Mouse (Mus musculus) common myeloid progenitor, adult 5-6 weeks (primary cell): ENCODE measurements at regions not wholly inside any gene's neighbourhood (a gene's known extent, or its start where the extent isn't known, plus 50 kb on each side); places are given as distances from the start of the nearest gene placed in this dataset.
"Not testable (repeated sequence)": the region's sequence is repeated elsewhere in the genome, so short reads cannot be mapped to it uniquely, and the experiment has no call there.

ENCODE experiments used
- ATAC-seq: replicated peaks from 2 replicates; pipeline ENCODE4 v1.8.0; 2016; ENCODE audit warnings: low read depth, mild to moderate bottlenecking, moderate TSS enrichment, inconsistent platforms; ENCODE audit not compliant: poor library complexity, severe bottlenecking

GRCm38 (mm10) chr8:46355066-46355465, 60.6 kb upstream of the Helt start:
- no peak for ATAC-seq

- not testable (repeated sequence) for ATAC-seq
Observed at GRCm38 (mm10) chr8:46357961-46358360, 63.5 kb upstream of the Helt start.

- no peak for ATAC-seq
Observed at GRCm38 (mm10) chr8:46362871-46363306, 68.4 kb upstream of the Helt start.

GRCm38 (mm10) chr8:46365711-46366110, 71.2 kb upstream of the Helt start:
- ATAC-seq, result no peak

- no peak for ATAC-seq
Observed at GRCm38 (mm10) chr8:46367125-46367524, 72.7 kb upstream of the Helt start.

- ATAC-seq, result no peak
Observed at GRCm38 (mm10) chr8:46374092-46374491, 79.6 kb upstream of the Helt start.

- ATAC-seq, result no peak
Observed at GRCm38 (mm10) chr8:46375986-46376385, 81.5 kb upstream of the Helt start.

- no peak for ATAC-seq
Observed at GRCm38 (mm10) chr8:46384926-46385325, 85.9 kb upstream of the Acsl1 start.

GRCm38 (mm10) chr8:46385806-46386205, 85.0 kb upstream of the Acsl1 start:
- no peak for ATAC-seq

- ATAC-seq, result no peak
Observed at GRCm38 (mm10) chr8:46386553-46386952, 84.3 kb upstream of the Acsl1 start.

GRCm38 (mm10) chr8:46387037-46387436, 83.8 kb upstream of the Acsl1 start:
- no peak for ATAC-seq

- ATAC-seq, result no peak
Observed at GRCm38 (mm10) chr8:46388421-46388820, 82.4 kb upstream of the Acsl1 start.

- no peak for ATAC-seq
Observed at GRCm38 (mm10) chr8:46390431-46390830, 80.4 kb upstream of the Acsl1 start.

- ATAC-seq, result no peak
Observed at GRCm38 (mm10) chr8:46391678-46392077, 79.2 kb upstream of the Acsl1 start.

- no peak for ATAC-seq
Observed at GRCm38 (mm10) chr8:46393296-46393695, 77.5 kb upstream of the Acsl1 start.

GRCm38 (mm10) chr8:46394750-46395149, 76.1 kb upstream of the Acsl1 start:
- no peak for ATAC-seq

- peak; percentile 66 for ATAC-seq
Observed at GRCm38 (mm10) chr8:46395348-46395747, 75.5 kb upstream of the Acsl1 start.

GRCm38 (mm10) chr8:46397081-46397480, 73.8 kb upstream of the Acsl1 start:
- no peak for ATAC-seq

GRCm38 (mm10) chr8:46397777-46398176, 73.1 kb upstream of the Acsl1 start:
- ATAC-seq, result no peak

GRCm38 (mm10) chr8:46400595-46400994, 70.2 kb upstream of the Acsl1 start:
- ATAC-seq, result no peak

- no peak for ATAC-seq
Observed at GRCm38 (mm10) chr8:46403877-46404560, 66.8 kb upstream of the Acsl1 start.

GRCm38 (mm10) chr8:46408886-46409285, 62.0 kb upstream of the Acsl1 start:
- no peak for ATAC-seq
